Mouse (Mus musculus) kidney, adult 2 months (tissue): Measurements from ENCODE around the gene Nek7.

Experiments used
- CTCF ChIP-seq: fragments of 200-500 bp; conservative IDR thresholded peaks from 2 replicates; pipeline ENCODE4 v1.5.1; 2011; ENCODE audit warnings: low read depth, mild to moderate bottlenecking, control low read depth, low read length, moderate library complexity, mixed read lengths; ENCODE audit not compliant: insufficient read depth, insufficient read length
- POLR2A ChIP-seq: fragments of 200-500 bp; IDR thresholded peaks from one replicate; pipeline ENCODE4 v1.6.1; 2011; ENCODE audit warnings: low read depth, low read length, control low read depth

- TF ChIP-seq POLR2A (no peak), CTCF (no peak)
Measured at GRCm38 (mm10) chr1:138499461-138499860, 120.5 kb downstream of the Nek7 start.
